Mouse (Mus musculus) liver, postnatal 0 days (tissue): ENCODE measurements at regions not wholly inside any gene's neighbourhood (a gene's known extent, or its start where the extent isn't known, plus 50 kb on each side); places are given as distances from the start of the nearest gene placed in this dataset.

Source experiments
- CTCF ChIP-seq: sonication (generic); IDR thresholded peaks from 2 replicates; pipeline ENCODE4 v1.5.1; 2016; ENCODE audit warnings: antibody characterized with exemption, low read depth
- EP300 ChIP-seq: IDR thresholded peaks from 2 replicates; pipeline ENCODE4 v1.6.1; 2016; ENCODE audit warnings: antibody characterized with exemption, low read depth, mild to moderate bottlenecking

- TF ChIP-seq CTCF (no peak), EP300 (no peak)
These were observed 568.1 kb downstream of the 1190002N15Rik start for GRCm38 (mm10) chr9:93969691-93970284.
